Mouse (Mus musculus): Measurements from ENCODE around the gene Pnkd. TPM values are rescaled to one million over a fixed set of nuclear protein-coding genes. Genes with fewer than 3 reads are reported as not detected.

Gene Pnkd
- polyA plus RNA-seq, 1 experiment = 63.0 TPM

DNA sequence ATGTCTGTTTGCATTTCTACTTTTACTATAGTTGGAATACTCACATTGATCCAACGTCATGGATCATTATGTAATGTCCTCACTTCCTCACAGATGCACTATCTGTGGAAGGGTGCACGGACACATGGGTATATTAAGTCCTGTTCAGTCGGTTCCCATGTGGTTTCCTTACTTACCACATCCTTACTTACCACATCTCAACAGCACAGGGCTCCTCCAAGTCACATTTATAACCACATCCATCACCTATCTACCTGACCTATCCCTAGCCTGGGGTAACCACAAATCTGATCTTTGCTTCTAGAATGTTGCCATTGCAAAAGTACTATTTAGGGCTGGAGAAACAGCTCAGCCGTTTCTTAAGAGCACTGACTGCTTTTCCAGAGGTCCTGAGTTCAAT, 88.6 kb downstream of the Pnkd start:
- DNase-seq = no peak
- WGBS = 46% methylated on average over 4 of the region's 4 CpGs
- Histone ChIP-seq H3K4me3 (replicated peaks; ENCODE audit: extremely low read depth, low read depth, low read length) (no peak overlapping the region), H3K4me1 (ENCODE audit: control insufficient read depth, insufficient read depth, low read length) (no peaks in the 10 kb centered on the region)
- no peak for TF ChIP-seq CTCF (IDR thresholded peaks at IDR 0.05; ENCODE audit: insufficient read depth, low read length)
- no peak for TF ChIP-seq POLR2A (IDR thresholded peaks at IDR 0.05; ENCODE audit: borderline replicate concordance, extremely low read depth, low read depth, low read length)

GRCm38 (mm10) chr1:74374980-74375379, 90.2 kb downstream of the Pnkd start, which contains the start of gene Slc11a1:
Slc11a1 (plus strand) TSS chr1:74375195.
- WGBS = 66% methylated on average over 8 of the region's 8 CpGs
- DNase-seq = no peak
- no peak within 1 kb of the TSS for H3K4me3 ChIP-seq (replicated peaks; ENCODE audit: extremely low read depth, low read depth, low read length)
- no peaks in the 10 kb centered on the region for H3K4me1 ChIP-seq (ENCODE audit: control insufficient read depth, insufficient read depth, low read length)
- no peak for TF ChIP-seq POLR2A (IDR thresholded peaks at IDR 0.05; ENCODE audit: borderline replicate concordance, extremely low read depth, low read depth, low read length)
- TF ChIP-seq CTCF (IDR thresholded peaks at IDR 0.05; ENCODE audit: insufficient read depth, low read length) = no peak

DNA sequence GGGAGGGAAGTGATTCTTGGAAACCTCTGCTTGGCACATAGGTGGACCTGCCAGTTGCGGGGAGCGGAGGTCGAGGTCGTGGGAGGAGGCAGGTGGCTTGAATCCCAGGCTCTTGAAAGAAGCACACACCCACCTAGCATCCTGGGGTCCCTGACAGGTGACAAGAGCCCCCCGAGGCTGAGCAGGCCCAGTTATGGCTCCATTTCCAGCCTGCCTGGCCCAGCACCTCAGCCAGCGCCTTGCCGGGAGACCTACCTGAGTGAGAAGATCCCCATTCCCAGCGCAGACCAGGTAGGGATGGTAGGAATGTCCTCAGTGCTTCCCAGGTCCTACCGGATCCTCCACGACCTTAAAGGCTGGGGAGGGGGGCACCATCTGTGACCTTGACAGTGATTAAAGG, 90.8 kb downstream of the Pnkd start:
- no peak overlapping the region for H3K4me3 ChIP-seq (replicated peaks; ENCODE audit: extremely low read depth, low read depth, low read length)
- TF ChIP-seq POLR2A (IDR thresholded peaks at IDR 0.05; ENCODE audit: borderline replicate concordance, extremely low read depth, low read depth, low read length) (no peak), CTCF (IDR thresholded peaks at IDR 0.05; ENCODE audit: insufficient read depth, low read length) (no peak)
- WGBS = 70% methylated on average over 10 of the region's 10 CpGs
- H3K4me1 ChIP-seq (ENCODE audit: control insufficient read depth, insufficient read depth, low read length) = no peaks in the 10 kb centered on the region
- DNase-seq = no peak

- DNase-seq = no peak
- TF ChIP-seq CTCF (IDR thresholded peaks at IDR 0.05; ENCODE audit: insufficient read depth, low read length) (no peak), POLR2A (IDR thresholded peaks at IDR 0.05; ENCODE audit: borderline replicate concordance, extremely low read depth, low read depth, low read length) (no peak)
- H3K4me3 ChIP-seq (replicated peaks; ENCODE audit: extremely low read depth, low read depth, low read length) = no peak overlapping the region
- H3K4me1 ChIP-seq (ENCODE audit: control insufficient read depth, insufficient read depth, low read length) = no peaks in the 10 kb centered on the region
- WGBS = 71% methylated on average over 4 of the region's 4 CpGs
Measured at GRCm38 (mm10) chr1:74376396-74376795, 91.7 kb downstream of the Pnkd start.

- TF ChIP-seq POLR2A (IDR thresholded peaks at IDR 0.05; ENCODE audit: borderline replicate concordance, extremely low read depth, low read depth, low read length) = no peak
- TF ChIP-seq CTCF (IDR thresholded peaks at IDR 0.05; ENCODE audit: insufficient read depth, low read length) = no peak
- 80% methylated on average over 7 of the region's 7 CpGs for WGBS
- Histone ChIP-seq H3K4me1 (ENCODE audit: control insufficient read depth, insufficient read depth, low read length) (no peaks in the 10 kb centered on the region), H3K4me3 (replicated peaks; ENCODE audit: extremely low read depth, low read depth, low read length) (no peak overlapping the region)
- DNase-seq = no peak
Measured at GRCm38 (mm10) chr1:74379058-74379504, 94.4 kb downstream of the Pnkd start.

GRCm38 (mm10) chr1:74380484-74380883, 95.8 kb downstream of the Pnkd start:
- H3K4me3 ChIP-seq (replicated peaks; ENCODE audit: extremely low read depth, low read depth, low read length) = no peak overlapping the region
- 80% methylated on average over 5 of the region's 5 CpGs for WGBS
- DNase-seq = no peak
- H3K4me1 ChIP-seq (ENCODE audit: control insufficient read depth, insufficient read depth, low read length) = no peaks in the 10 kb centered on the region
- TF ChIP-seq CTCF (IDR thresholded peaks at IDR 0.05; ENCODE audit: insufficient read depth, low read length) (no peak), POLR2A (IDR thresholded peaks at IDR 0.05; ENCODE audit: borderline replicate concordance, extremely low read depth, low read depth, low read length) (no peak)

DNA sequence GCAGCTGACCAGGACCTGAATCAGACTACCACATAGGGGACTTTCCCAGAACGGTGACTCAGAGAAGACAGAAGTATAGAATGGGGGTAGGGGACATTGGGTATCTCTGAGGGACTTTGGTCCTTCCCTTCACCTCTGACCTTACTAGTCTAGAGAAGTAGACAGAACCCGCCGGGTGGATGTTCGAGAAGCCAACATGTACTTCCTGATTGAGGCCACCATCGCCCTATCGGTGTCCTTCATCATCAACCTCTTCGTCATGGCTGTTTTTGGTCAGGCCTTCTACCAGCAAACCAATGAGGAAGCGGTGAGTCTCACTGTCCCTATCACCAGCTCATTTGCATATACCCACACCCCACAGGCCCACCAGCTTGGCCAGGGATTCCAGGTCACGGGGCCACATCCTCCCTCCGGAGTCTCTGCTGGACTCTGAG, 96.9 kb downstream of the Pnkd start:
- 83% methylated on average over 10 of the region's 10 CpGs for WGBS
- no peak for TF ChIP-seq POLR2A (IDR thresholded peaks at IDR 0.05; ENCODE audit: borderline replicate concordance, extremely low read depth, low read depth, low read length)
- no peak for TF ChIP-seq CTCF (IDR thresholded peaks at IDR 0.05; ENCODE audit: insufficient read depth, low read length)
- Histone ChIP-seq H3K4me1 (ENCODE audit: control insufficient read depth, insufficient read depth, low read length) (no peaks in the 10 kb centered on the region), H3K4me3 (replicated peaks; ENCODE audit: extremely low read depth, low read depth, low read length) (no peak overlapping the region)
- DNase-seq = no peak

DNA sequence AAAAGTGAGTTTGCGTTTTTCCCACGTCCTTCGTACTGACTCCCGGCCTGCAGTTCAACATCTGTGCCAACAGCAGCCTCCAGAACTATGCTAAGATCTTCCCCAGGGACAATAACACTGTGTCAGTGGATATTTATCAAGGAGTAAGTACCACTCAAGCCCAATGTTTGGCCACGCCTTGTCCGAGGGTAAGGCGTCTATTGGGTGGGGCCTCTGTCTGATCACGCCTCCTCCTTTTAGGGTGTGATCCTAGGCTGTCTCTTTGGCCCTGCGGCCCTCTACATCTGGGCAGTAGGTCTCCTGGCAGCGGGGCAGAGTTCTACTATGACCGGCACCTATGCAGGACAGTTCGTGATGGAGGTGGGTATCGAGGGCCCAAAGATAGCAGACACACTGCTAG, 98.7 kb downstream of the Pnkd start:
- no peak for DNase-seq

GRCm38 (mm10) chr1:74384525-74384924, 99.8 kb downstream of the Pnkd start:
- H3K4me3 ChIP-seq (replicated peaks; ENCODE audit: extremely low read depth, low read depth, low read length) = no peak overlapping the region
- TF ChIP-seq POLR2A (IDR thresholded peaks at IDR 0.05; ENCODE audit: borderline replicate concordance, extremely low read depth, low read depth, low read length) (no peak), CTCF (IDR thresholded peaks at IDR 0.05; ENCODE audit: insufficient read depth, low read length) (no peak)
- H3K4me1 ChIP-seq (ENCODE audit: control insufficient read depth, insufficient read depth, low read length) = peaks cover 6% of the 10 kb centered on the region
- DNase-seq = no peak
- 88% methylated on average over 8 of the region's 8 CpGs for WGBS

More for the DNA sequence above, 98.7 kb downstream of the Pnkd start:
- TF ChIP-seq POLR2A (IDR thresholded peaks at IDR 0.05; ENCODE audit: borderline replicate concordance, extremely low read depth, low read depth, low read length) = no peak
- TF ChIP-seq CTCF (IDR thresholded peaks at IDR 0.05; ENCODE audit: insufficient read depth, low read length) = no peak
- Histone ChIP-seq H3K4me3 (replicated peaks; ENCODE audit: extremely low read depth, low read depth, low read length) (no peak overlapping the region), H3K4me1 (ENCODE audit: control insufficient read depth, insufficient read depth, low read length) (peaks cover 6% of the 10 kb centered on the region)
- 69% methylated on average over 13 of the region's 13 CpGs for WGBS

GRCm38 (mm10) chr1:74385064-74385463, 100.3 kb downstream of the Pnkd start:
- 93% methylated on average over 10 of the region's 10 CpGs for WGBS
- TF ChIP-seq CTCF (IDR thresholded peaks at IDR 0.05; ENCODE audit: insufficient read depth, low read length) = no peak
- TF ChIP-seq POLR2A (IDR thresholded peaks at IDR 0.05; ENCODE audit: borderline replicate concordance, extremely low read depth, low read depth, low read length) = no peak
- peaks cover 11% of the 10 kb centered on the region for H3K4me1 ChIP-seq (ENCODE audit: control insufficient read depth, insufficient read depth, low read length)
- no peak overlapping the region for H3K4me3 ChIP-seq (replicated peaks; ENCODE audit: extremely low read depth, low read depth, low read length)
- DNase-seq = no peak
